Mouse (Mus musculus) small intestine, adult 2 months (tissue): ENCODE results near the gene H2al1h.
"Not testable (repeated sequence)": the region's sequence is repeated elsewhere in the genome, so short reads cannot be mapped to it uniquely, and the experiment has no call there.

Source experiments
- CTCF ChIP-seq: fragments of 200-500 bp; IDR thresholded peaks from 2 replicates; pipeline ENCODE4 v1.5.1; 2012; ENCODE audit warnings: low read depth, mild to moderate bottlenecking, control low read depth, inconsistent platforms, low read length, moderate library complexity, mixed read lengths; ENCODE audit not compliant: insufficient replicate concordance, insufficient read length; ENCODE audit errors: extremely low read depth
- POLR2A ChIP-seq: fragments of 200-500 bp; IDR thresholded peaks from 2 replicates; pipeline ENCODE4 v1.6.1; 2012; ENCODE audit warnings: low read depth, mild to moderate bottlenecking, control low read depth, inconsistent platforms, low read length, moderate library complexity

- TF ChIP-seq POLR2A, CTCF: not testable (repeated sequence)
Observed at GRCm38 (mm10) chrX:11314858-11315257, 6.4 kb upstream of the H2al1h start, which contains the start of gene H2al1f.
